Mouse (Mus musculus): Measurements from ENCODE around the gene Zfp428. TPM values are rescaled to one million over a fixed set of nuclear protein-coding genes. Genes with fewer than 3 reads are reported as not detected.

Zfp428 gene
- 155 and 160 TPM in 2 replicates for polyA plus RNA-seq (2016; fragmentation: Nextera tagmentation; extraction: Ambion mirVana)

GRCm38 (mm10) chr7:24506838-24507725 lies at the start of gene Zfp428:
Gene Zfp428, plus strand, starts transcription at chr7:24507006.
- H3K27me3 ChIP-seq: no peaks in the 10 kb centered on the region
- ATAC-seq (ENCODE audit: low FRiP score): peak; percentile 93
- H3K4me3 ChIP-seq: peak within 1 kb of the TSS; percentile 61
- H3K9me3 ChIP-seq (replicated peaks): no peaks in the 10 kb centered on the region
- H3K4me2 ChIP-seq (replicated peaks): peak within 1 kb of the TSS; percentile 79
- H3K27ac ChIP-seq: peak within 1 kb of the TSS; percentile 99
- H3K36me3 ChIP-seq: peaks cover 23% of the 10 kb centered on the region
- H3K9ac ChIP-seq: peak within 1 kb of the TSS; percentile 89
- peaks cover 47% of the 10 kb centered on the region for H3K4me1 ChIP-seq
- under 1% methylated on average over 82 of the region's 84 CpGs for WGBS

- H3K9me3 ChIP-seq (replicated peaks): no peaks in the 10 kb centered on the region; the same call in 1 of the 2 replicates
- H3K4me3 ChIP-seq: no peak overlapping the region
- no peak for ATAC-seq (ENCODE audit: low FRiP score)
- H3K27me3 ChIP-seq: peaks cover 5% of the 10 kb centered on the region; the same call in 1 of the 2 replicates
- 69% methylated on average over 10 of the region's 10 CpGs for WGBS
- no peak overlapping the region for H3K9ac ChIP-seq
- H3K4me1 ChIP-seq: peaks cover 7% of the 10 kb centered on the region
- H3K4me2 ChIP-seq (replicated peaks): no peak overlapping the region
- H3K36me3 ChIP-seq: no peaks in the 10 kb centered on the region
- no peak overlapping the region for H3K27ac ChIP-seq
Measured at GRCm38 (mm10) chr7:24457726-24458370, 49.0 kb upstream of the Zfp428 start.

GRCm38 (mm10) chr7:24459440-24459839 lies 47.4 kb upstream of the Zfp428 start:
- Histone ChIP-seq H3K36me3 (no peaks in the 10 kb centered on the region), H3K27me3 (peaks cover 4% of the 10 kb centered on the region; the same call in 1 of the 2 replicates), H3K4me3 (no peak overlapping the region), H3K4me2 (replicated peaks) (no peak overlapping the region), H3K27ac (no peak overlapping the region), H3K9me3 (replicated peaks) (no peaks in the 10 kb centered on the region; the same call in 1 of the 2 replicates), H3K4me1 (peaks cover 11% of the 10 kb centered on the region), H3K9ac (no peak overlapping the region)
- no peak for ATAC-seq (ENCODE audit: low FRiP score)
- WGBS: 82% methylated on average over 5 of the region's 5 CpGs

GRCm38 (mm10) chr7:24459843-24460242 lies 47.0 kb upstream of the Zfp428 start:
- WGBS: 63% methylated on average over 3 of the region's 3 CpGs
- Histone ChIP-seq H3K4me2 (replicated peaks) (no peak overlapping the region), H3K9me3 (replicated peaks) (no peaks in the 10 kb centered on the region; the same call in 1 of the 2 replicates), H3K4me3 (no peak overlapping the region), H3K9ac (no peak overlapping the region), H3K4me1 (peaks cover 11% of the 10 kb centered on the region), H3K36me3 (no peaks in the 10 kb centered on the region), H3K27me3 (peaks cover 4% of the 10 kb centered on the region; the same call in 1 of the 2 replicates), H3K27ac (no peak overlapping the region)
- ATAC-seq (ENCODE audit: low FRiP score): no peak

- ATAC-seq (ENCODE audit: low FRiP score): no peak
- WGBS: 74% methylated on average over 14 of the region's 14 CpGs
- no peak overlapping the region for H3K27ac ChIP-seq
- no peak overlapping the region for H3K9ac ChIP-seq
- no peak overlapping the region for H3K4me3 ChIP-seq
- no peaks in the 10 kb centered on the region for H3K36me3 ChIP-seq
- no peak overlapping the region for H3K4me2 ChIP-seq (replicated peaks)
- peaks cover 4% of the 10 kb centered on the region; the same call in 1 of the 2 replicates for H3K27me3 ChIP-seq
- peaks cover 11% of the 10 kb centered on the region for H3K4me1 ChIP-seq
- H3K9me3 ChIP-seq (replicated peaks): no peaks in the 10 kb centered on the region; the same call in 1 of the 2 replicates
Measured at GRCm38 (mm10) chr7:24461376-24462051, 45.3 kb upstream of the Zfp428 start.

- 7% methylated on average over 27 of the region's 27 CpGs for WGBS
- Histone ChIP-seq H3K4me2 (replicated peaks) (peak within 1 kb of the TSS; percentile 21), H3K4me1 (peaks cover 11% of the 10 kb centered on the region), H3K9me3 (replicated peaks) (no peaks in the 10 kb centered on the region; the same call in 1 of the 2 replicates), H3K36me3 (no peaks in the 10 kb centered on the region), H3K9ac (no peak within 1 kb of the TSS), H3K4me3 (0 out of 2 replicates have a peak within 1 kb of the TSS, but pooled peaks have one; percentile 2), H3K27ac (no peak within 1 kb of the TSS), H3K27me3 (peaks cover 4% of the 10 kb centered on the region; the same call in 1 of the 2 replicates)
- ATAC-seq (ENCODE audit: low FRiP score): peak; percentile 68
Measured at GRCm38 (mm10) chr7:24462388-24463319, 44.2 kb upstream of the Zfp428 start, which contains the start of gene Plaur. Gene Plaur, plus strand, starts transcription at chr7:24462484.

GRCm38 (mm10) chr7:24466835-24467234 lies 40.0 kb upstream of the Zfp428 start:
- Histone ChIP-seq H3K27ac (no peak overlapping the region), H3K4me3 (no peak overlapping the region), H3K27me3 (no peaks in the 10 kb centered on the region), H3K4me1 (peaks cover 11% of the 10 kb centered on the region), H3K4me2 (replicated peaks) (no peak overlapping the region), H3K9ac (no peak overlapping the region), H3K9me3 (replicated peaks) (no peaks in the 10 kb centered on the region), H3K36me3 (no peaks in the 10 kb centered on the region)
- 92% methylated on average over 6 of the region's 6 CpGs for WGBS
- no peak for ATAC-seq (ENCODE audit: low FRiP score)

- no peak overlapping the region for H3K27ac ChIP-seq
- H3K27me3 ChIP-seq: no peaks in the 10 kb centered on the region
- ATAC-seq (ENCODE audit: low FRiP score): no peak
- H3K4me1 ChIP-seq: peaks cover 4% of the 10 kb centered on the region
- no peak overlapping the region for H3K4me3 ChIP-seq
- no peak overlapping the region for H3K9ac ChIP-seq
- H3K9me3 ChIP-seq (replicated peaks): no peaks in the 10 kb centered on the region
- 86% methylated on average over 5 of the region's 5 CpGs for WGBS
- H3K4me2 ChIP-seq (replicated peaks): no peak overlapping the region
- H3K36me3 ChIP-seq: no peaks in the 10 kb centered on the region
Measured at GRCm38 (mm10) chr7:24467886-24468285, 38.9 kb upstream of the Zfp428 start.

GRCm38 (mm10) chr7:24469126-24469525 lies 37.7 kb upstream of the Zfp428 start:
- no peak overlapping the region for H3K4me3 ChIP-seq
- ATAC-seq (ENCODE audit: low FRiP score): no peak
- no peaks in the 10 kb centered on the region for H3K36me3 ChIP-seq
- H3K9ac ChIP-seq: no peak overlapping the region
- 79% methylated on average over 3 of the region's 3 CpGs for WGBS
- H3K4me1 ChIP-seq: no peaks in the 10 kb centered on the region
- H3K27ac ChIP-seq: no peak overlapping the region
- no peaks in the 10 kb centered on the region for H3K9me3 ChIP-seq (replicated peaks)
- H3K27me3 ChIP-seq: no peaks in the 10 kb centered on the region
- H3K4me2 ChIP-seq (replicated peaks): no peak overlapping the region

GRCm38 (mm10) chr7:24470356-24470755 lies 36.5 kb upstream of the Zfp428 start:
- no peak overlapping the region for H3K4me2 ChIP-seq (replicated peaks)
- 0 out of 2 replicates have a peak, but pooled peaks cover 4% of the 10 kb centered on the region for H3K4me1 ChIP-seq
- WGBS: 96% methylated on average over 7 of the region's 7 CpGs
- H3K36me3 ChIP-seq: no peaks in the 10 kb centered on the region
- no peaks in the 10 kb centered on the region for H3K9me3 ChIP-seq (replicated peaks)
- peaks cover 4% of the 10 kb centered on the region; the same call in 1 of the 2 replicates for H3K27me3 ChIP-seq
- no peak overlapping the region for H3K9ac ChIP-seq
- no peak overlapping the region for H3K4me3 ChIP-seq
- ATAC-seq (ENCODE audit: low FRiP score): no peak
- H3K27ac ChIP-seq: no peak overlapping the region

- Histone ChIP-seq H3K9ac (no peak overlapping the region), H3K4me3 (no peak overlapping the region), H3K4me2 (replicated peaks) (no peak overlapping the region), H3K27me3 (peaks cover 4% of the 10 kb centered on the region; the same call in 1 of the 2 replicates), H3K9me3 (replicated peaks) (no peaks in the 10 kb centered on the region), H3K36me3 (no peaks in the 10 kb centered on the region), H3K4me1 (0 out of 2 replicates have a peak, but pooled peaks cover 4% of the 10 kb centered on the region), H3K27ac (no peak overlapping the region)
- ATAC-seq (ENCODE audit: low FRiP score): no peak
- 76% methylated on average over 6 of the region's 6 CpGs for WGBS
Measured at GRCm38 (mm10) chr7:24472442-24472841, 34.4 kb upstream of the Zfp428 start.

Measured in hindbrain, embryonic 12.5 days (tissue).